Mouse (Mus musculus) kidney, adult 2 months (tissue): ENCODE results near the gene Kdelr1.

Experiments
- CTCF ChIP-seq: fragments of 200-500 bp; conservative IDR thresholded peaks from 2 replicates; pipeline ENCODE4 v1.5.1; 2011; ENCODE audit warnings: low read depth, mild to moderate bottlenecking, control low read depth, low read length, moderate library complexity, mixed read lengths; ENCODE audit not compliant: insufficient read depth, insufficient read length
- POLR2A ChIP-seq: fragments of 200-500 bp; IDR thresholded peaks from one replicate; pipeline ENCODE4 v1.6.1; 2011; ENCODE audit warnings: low read depth, low read length, control low read depth

DNA sequence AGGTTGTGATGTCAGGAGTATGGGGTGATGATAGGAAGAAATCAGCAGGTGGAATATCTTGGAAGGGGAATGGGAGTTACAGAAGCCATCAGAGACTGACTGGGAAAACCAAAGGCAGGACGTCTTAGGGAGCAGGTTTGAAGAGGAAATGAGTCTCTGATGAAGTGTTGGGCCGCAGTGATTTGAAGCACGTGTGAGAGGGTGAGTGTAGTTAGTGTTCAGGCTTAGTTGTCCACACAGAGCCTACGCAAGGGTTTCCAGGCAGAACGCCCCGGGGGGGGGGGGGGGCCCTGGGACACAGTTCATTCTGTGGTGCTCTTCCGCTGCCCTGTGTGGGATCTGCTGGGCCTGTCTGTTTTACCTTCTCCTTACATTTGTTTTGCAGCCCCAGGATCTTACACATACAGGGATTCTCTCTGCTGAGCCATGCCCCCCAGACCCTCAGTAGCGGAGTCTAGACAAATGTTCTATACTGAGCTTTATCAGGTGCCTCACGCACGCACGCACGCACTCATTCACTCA is 30.0 kb downstream of the Kdelr1 start:
- TF ChIP-seq POLR2A, result no peak
- TF ChIP-seq CTCF, result no peak
